Mouse (Mus musculus) left cerebral cortex, adult 2 months (tissue): ENCODE results near the gene Bhmt. TPM values are rescaled to one million over a fixed set of nuclear protein-coding genes. Genes with fewer than 3 reads are reported as not detected.

Experiments
- DNase-seq, 2 experiments: peaks; one replicate each; pipeline ENCODE4 v3.0.0; 2021 to 2022; ENCODE audit warnings: low spot score in 2 of 2, mixed read lengths in 1 of 2; ENCODE audit errors: extremely low spot score in 1 of 2
- H3K27ac ChIP-seq: fragments of 200-600 bp; 2 replicates; pipeline ENCODE4 v1.8.1; 2022
- H3K4me3 ChIP-seq: fragments of 200-600 bp; 2 replicates; pipeline ENCODE4 v1.8.1; 2022
- CTCF ChIP-seq: fragments of 200-600 bp; IDR thresholded peaks from 2 replicates; pipeline ENCODE4 v1.8.1; 2022; ENCODE audit warnings: antibody characterized with exemption, mild to moderate bottlenecking, moderate library complexity
- intact Hi-C: fragments of 180-260 bp; cut with DNase I; formaldehyde crosslinking; loops from one replicate; pipeline ENCODE4 v1.15.1; 2025
- long read RNA-seq, 2 experiments: library from polyadenylated mRNA; stranded (forward); transcript quantifications; one replicate each; pipeline ENCODE4 v2.0.0; 2021; ENCODE audit warnings: borderline mapping rate in 2 of 2
- total RNA-seq, 2 experiments: library from RNA; stranded (reverse); gene quantifications; 2 replicates each; pipeline ENCODE4 v1.2.3; 2021

Gene Bhmt
- not detected for total RNA-seq
- long read RNA-seq, experiment 1, result 0 reads
- long read RNA-seq, experiment 2, result 0 reads

GRCm38 (mm10) chr13:93637282-93638245 lies at the start of gene Bhmt:
TSS of gene Bhmt (minus strand) at chr13:93637961.
- no peak for TF ChIP-seq CTCF

GRCm38 (mm10) chr13:93687321-93687720 lies 49.6 kb upstream of the Bhmt start:
- Histone ChIP-seq H3K27ac (peak overlapping the region; percentile 59), H3K4me3 (no peak overlapping the region)
- no peak for DNase-seq
- TF ChIP-seq CTCF, result no peak
- intact Hi-C loops, result no loop called here

More at GRCm38 (mm10) chr13:93637282-93638245, at the start of gene Bhmt:
- intact Hi-C loops, result no loop called here
- Histone ChIP-seq H3K27ac (no peak within 1 kb of the TSS), H3K4me3 (no peak within 1 kb of the TSS)
- DNase-seq, result no peak

- no peak for TF ChIP-seq CTCF
- Histone ChIP-seq H3K4me3 (no peak overlapping the region), H3K27ac (no peak overlapping the region)
- intact Hi-C loops, result no loop called here
- DNase-seq, result no peak
These were observed 47.5 kb upstream of the Bhmt start for GRCm38 (mm10) chr13:93685226-93685625.

GRCm38 (mm10) chr13:93683336-93683735 lies 45.6 kb upstream of the Bhmt start:
- Histone ChIP-seq H3K27ac (no peak overlapping the region), H3K4me3 (no peak overlapping the region)
- intact Hi-C loops, result no loop called here
- TF ChIP-seq CTCF, result no peak
- DNase-seq, result no peak

- peak in 1 of 2 experiments; percentile 42 for DNase-seq
- intact Hi-C loops, result no loop called here
- H3K27ac ChIP-seq, result no peak overlapping the region
- no peak overlapping the region for H3K4me3 ChIP-seq
- no peak for TF ChIP-seq CTCF
These were observed 39.1 kb upstream of the Bhmt start for GRCm38 (mm10) chr13:93676864-93677263.

- intact Hi-C loops, result no loop called here
- TF ChIP-seq CTCF, result no peak
- DNase-seq, result no peak
- no peak within 1 kb of the TSS for H3K4me3 ChIP-seq
- H3K27ac ChIP-seq, result no peak within 1 kb of the TSS
These were observed 36.4 kb upstream of the Bhmt start, which contains the start of the genes Bhmt2 and Dmgdh for GRCm38 (mm10) chr13:93674131-93674561. TSS of gene Bhmt2 (minus strand) at chr13:93674302. TSS of gene Dmgdh (plus strand) at chr13:93674433.

GRCm38 (mm10) chr13:93673296-93673695 lies 35.5 kb upstream of the Bhmt start:
- Histone ChIP-seq H3K4me3 (no peak overlapping the region), H3K27ac (no peak overlapping the region)
- no peak for DNase-seq
- no peak for TF ChIP-seq CTCF
- intact Hi-C loops, result no loop called here

- H3K27ac ChIP-seq, result no peak overlapping the region
- intact Hi-C loops, result no loop called here
- no peak for TF ChIP-seq CTCF
- DNase-seq, result no peak
- no peak overlapping the region for H3K4me3 ChIP-seq
These were observed 34.6 kb upstream of the Bhmt start for GRCm38 (mm10) chr13:93672371-93672770.

- Histone ChIP-seq H3K4me3 (no peak overlapping the region), H3K27ac (no peak overlapping the region)
- DNase-seq, result no peak
- intact Hi-C loops, result no loop called here
- no peak for TF ChIP-seq CTCF
These were observed 29.8 kb upstream of the Bhmt start for GRCm38 (mm10) chr13:93667586-93667985.

- no peak for TF ChIP-seq CTCF
- DNase-seq, result no peak
- intact Hi-C loops, result no loop called here
- no peak overlapping the region for H3K27ac ChIP-seq
- no peak overlapping the region for H3K4me3 ChIP-seq
These were observed 20.2 kb upstream of the Bhmt start for GRCm38 (mm10) chr13:93657941-93658340.

GRCm38 (mm10) chr13:93653382-93653781 lies 15.6 kb upstream of the Bhmt start:
- Histone ChIP-seq H3K4me3 (no peak overlapping the region), H3K27ac (no peak overlapping the region)
- no peak for DNase-seq
- intact Hi-C loops, result no loop called here
- TF ChIP-seq CTCF, result no peak

- no peak for TF ChIP-seq CTCF
- Histone ChIP-seq H3K27ac (no peak overlapping the region), H3K4me3 (no peak overlapping the region)
- intact Hi-C loops, result no loop called here
- DNase-seq, result no peak
These were observed 10.8 kb upstream of the Bhmt start for GRCm38 (mm10) chr13:93648387-93649130.
